Mouse (Mus musculus) limb, embryonic 11.5 days (tissue): ENCODE results near the gene Mrpl16. TPM values are rescaled to one million over a fixed set of nuclear protein-coding genes. Genes with fewer than 3 reads are reported as not detected.

Experiments used
- ATAC-seq: fragments of 200-750 bp; cut with Nextera tagmentation; 2 replicates; pipeline ENCODE4 v1.8.0; 2017; ENCODE audit warnings: low read depth; ENCODE audit not compliant: insufficient number of reproducible peaks, low FRiP score, low TSS enrichment
- DNase-seq: peaks from one replicate; pipeline ENCODE4 v3.0.0-alpha.2; 2015; ENCODE audit warnings: low spot score
- H3K27ac ChIP-seq: fragments of 300-500 bp; sonication (generic); replicated peaks from 2 replicates; pipeline ENCODE4 v1.5.1; 2014; ENCODE audit warnings: low read depth, mild to moderate bottlenecking, low read length
- H3K27me3 ChIP-seq: fragments of 300-500 bp; sonication (generic); 2 replicates; pipeline ENCODE4 v1.6.1; 2014; ENCODE audit warnings: mild to moderate bottlenecking, low read length, mixed read lengths; ENCODE audit not compliant: control insufficient read depth, insufficient read depth
- H3K36me3 ChIP-seq: fragments of 300-500 bp; sonication (generic); 2 replicates; pipeline ENCODE4 v1.6.1; 2014; ENCODE audit warnings: mild to moderate bottlenecking, low read length, moderate library complexity, mixed read lengths; ENCODE audit not compliant: control insufficient read depth, insufficient read depth
- H3K4me1 ChIP-seq: fragments of 300-500 bp; sonication (generic); 2 replicates; pipeline ENCODE4 v1.6.1; 2014; ENCODE audit warnings: low read length, mixed read lengths; ENCODE audit not compliant: control insufficient read depth, insufficient read depth
- H3K4me2 ChIP-seq: fragments of 300-500 bp; sonication (generic); 2 replicates; pipeline ENCODE4 v1.6.1; 2014; ENCODE audit warnings: low read depth, mild to moderate bottlenecking, moderate library complexity; ENCODE audit not compliant: severe bottlenecking
- H3K4me3 ChIP-seq: fragments of 300-500 bp; sonication (generic); 2 replicates; pipeline ENCODE4 v1.5.1; 2014; ENCODE audit warnings: low read depth, low read length
- H3K9ac ChIP-seq: fragments of 300-500 bp; sonication (generic); 2 replicates; pipeline ENCODE4 v1.6.1; 2014; ENCODE audit warnings: mild to moderate bottlenecking, low read length
- H3K9me3 ChIP-seq: fragments of 300-500 bp; sonication (generic); 2 replicates; pipeline ENCODE4 v1.6.1; 2016; ENCODE audit warnings: low read length; ENCODE audit not compliant: control insufficient read depth
- WGBS: fragments of 180-500 bp; shearing (Covaris S2); extraction: QIAGEN DNeasy Blood & Tissue Kit; methylation state at CpG from one replicate; pipeline ENCODE4 v1.1.7; 2014; 5-methylcytosine and 5-hydroxymethylcytosine counted together
- polyA plus RNA-seq: library from polyadenylated mRNA; unstranded; fragments of >200 nt; fragmentation: Nextera tagmentation; extraction: Ambion mirVana; gene quantifications from 2 replicates; pipeline ENCODE4 v1.2.1, GENCODE M21; 2014

Mrpl16 gene
- polyA plus RNA-seq, 1 experiment from 2014 or later: 54.5 TPM

- 75% methylated on average over 5 of the region's 5 CpGs for WGBS
- ATAC-seq: no peak
- no peaks in the 10 kb centered on the region for H3K9me3 ChIP-seq
- no peaks in the 10 kb centered on the region for H3K27me3 ChIP-seq
- no peak overlapping the region for H3K4me3 ChIP-seq
- DNase-seq: no peak
- no peak overlapping the region for H3K4me2 ChIP-seq
- no peaks in the 10 kb centered on the region for H3K36me3 ChIP-seq
- no peak overlapping the region for H3K9ac ChIP-seq
- no peaks in the 10 kb centered on the region for H3K4me1 ChIP-seq
- H3K27ac ChIP-seq: no peak overlapping the region
Measured at GRCm38 (mm10) chr19:11810003-11810758, 40.0 kb downstream of the Mrpl16 start.

DNA sequence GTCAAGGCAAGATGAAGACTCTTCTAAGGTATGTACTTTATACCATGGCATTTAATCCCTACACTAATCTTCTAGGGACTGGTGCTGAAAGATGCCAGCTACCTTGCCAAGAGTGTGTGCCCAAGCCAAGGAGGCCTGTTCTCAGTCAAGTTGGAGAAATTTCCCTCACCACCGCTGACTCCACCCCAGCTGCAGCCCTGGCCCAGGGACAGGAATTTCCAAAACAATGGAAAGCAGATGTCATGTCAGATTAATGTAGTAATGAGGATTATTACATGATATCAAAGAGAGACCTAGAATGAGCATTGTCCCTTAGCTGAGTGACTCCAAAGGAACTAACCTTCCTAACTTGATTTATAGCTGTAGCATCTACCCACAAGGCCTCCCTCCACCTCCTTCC lies 40.7 kb downstream of the Mrpl16 start:
- H3K4me3 ChIP-seq: no peak overlapping the region
- no peaks in the 10 kb centered on the region for H3K9me3 ChIP-seq
- H3K9ac ChIP-seq: no peak overlapping the region
- H3K4me2 ChIP-seq: no peak overlapping the region
- H3K36me3 ChIP-seq: no peaks in the 10 kb centered on the region
- ATAC-seq (no peak), DNase-seq (no peak)
- no peak overlapping the region for H3K27ac ChIP-seq
- no peaks in the 10 kb centered on the region for H3K27me3 ChIP-seq
- no peaks in the 10 kb centered on the region for H3K4me1 ChIP-seq
- 85% methylated on average over 1 of the region's 1 CpGs for WGBS

- H3K36me3 ChIP-seq: no peaks in the 10 kb centered on the region
- ATAC-seq (no peak), DNase-seq (no peak)
- H3K4me2 ChIP-seq: no peak overlapping the region
- no peaks in the 10 kb centered on the region for H3K4me1 ChIP-seq
- H3K27ac ChIP-seq: no peak overlapping the region
- H3K9ac ChIP-seq: no peak overlapping the region
- WGBS: 68% methylated on average over 5 of the region's 5 CpGs
- peaks cover 8% of the 10 kb centered on the region for H3K27me3 ChIP-seq
- H3K4me3 ChIP-seq: no peak overlapping the region
- no peaks in the 10 kb centered on the region for H3K9me3 ChIP-seq
Measured at GRCm38 (mm10) chr19:11811688-11812365, 41.6 kb downstream of the Mrpl16 start.

DNA sequence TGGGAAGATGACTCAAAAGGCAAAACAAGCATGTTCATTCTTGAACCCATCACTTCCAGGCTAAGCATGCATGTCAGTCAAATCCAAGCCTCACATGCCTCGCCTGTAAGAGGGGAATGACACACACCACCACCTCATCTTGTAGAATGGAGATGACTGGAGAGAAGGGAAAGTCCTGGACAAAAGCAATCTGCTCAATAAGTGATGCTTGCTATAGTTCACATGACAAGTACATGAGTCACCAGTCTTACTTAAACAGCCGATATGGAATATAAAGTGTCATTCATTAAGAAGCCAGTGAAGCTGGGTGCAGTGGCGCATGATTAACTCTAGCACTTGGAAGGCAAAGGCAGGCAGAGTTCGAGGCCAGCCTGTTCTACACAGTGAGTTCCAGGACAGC lies 42.9 kb downstream of the Mrpl16 start:
- 79% methylated on average over 4 of the region's 4 CpGs for WGBS
- Histone ChIP-seq H3K9me3 (no peaks in the 10 kb centered on the region), H3K27ac (no peak overlapping the region), H3K4me1 (no peaks in the 10 kb centered on the region), H3K27me3 (peaks cover 19% of the 10 kb centered on the region), H3K4me2 (no peak overlapping the region), H3K36me3 (no peaks in the 10 kb centered on the region), H3K4me3 (no peak overlapping the region), H3K9ac (no peak overlapping the region)
- ATAC-seq (no peak), DNase-seq (no peak)

DNA sequence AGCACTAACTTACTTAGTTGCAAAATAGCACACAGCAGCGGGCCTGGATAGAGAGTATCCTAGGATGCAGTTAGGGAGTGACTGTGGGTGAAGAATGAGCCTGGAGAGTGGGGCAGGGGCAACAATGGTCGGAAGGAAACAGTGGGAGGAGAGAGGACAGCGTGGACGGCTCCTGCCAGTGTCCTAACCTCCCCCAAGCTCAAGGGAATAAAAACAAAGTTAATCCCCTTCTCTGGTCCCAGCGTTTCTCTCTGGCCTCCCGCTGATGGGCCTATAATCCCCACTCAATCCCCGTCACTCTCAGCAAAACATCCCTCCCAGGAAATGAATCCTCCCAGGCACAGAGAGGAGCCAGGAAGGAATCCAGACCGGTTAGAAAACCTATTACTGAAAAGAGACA lies 43.5 kb downstream of the Mrpl16 start:
- no peak overlapping the region for H3K4me3 ChIP-seq
- no peak overlapping the region for H3K27ac ChIP-seq
- no peak overlapping the region for H3K9ac ChIP-seq
- no peak for DNase-seq
- no peaks in the 10 kb centered on the region for H3K4me1 ChIP-seq
- no peaks in the 10 kb centered on the region for H3K9me3 ChIP-seq
- no peaks in the 10 kb centered on the region for H3K36me3 ChIP-seq
- WGBS: 19% methylated on average over 8 of the region's 8 CpGs
- ATAC-seq: no peak
- H3K4me2 ChIP-seq: no peak overlapping the region
- H3K27me3 ChIP-seq: peaks cover 24% of the 10 kb centered on the region

DNA sequence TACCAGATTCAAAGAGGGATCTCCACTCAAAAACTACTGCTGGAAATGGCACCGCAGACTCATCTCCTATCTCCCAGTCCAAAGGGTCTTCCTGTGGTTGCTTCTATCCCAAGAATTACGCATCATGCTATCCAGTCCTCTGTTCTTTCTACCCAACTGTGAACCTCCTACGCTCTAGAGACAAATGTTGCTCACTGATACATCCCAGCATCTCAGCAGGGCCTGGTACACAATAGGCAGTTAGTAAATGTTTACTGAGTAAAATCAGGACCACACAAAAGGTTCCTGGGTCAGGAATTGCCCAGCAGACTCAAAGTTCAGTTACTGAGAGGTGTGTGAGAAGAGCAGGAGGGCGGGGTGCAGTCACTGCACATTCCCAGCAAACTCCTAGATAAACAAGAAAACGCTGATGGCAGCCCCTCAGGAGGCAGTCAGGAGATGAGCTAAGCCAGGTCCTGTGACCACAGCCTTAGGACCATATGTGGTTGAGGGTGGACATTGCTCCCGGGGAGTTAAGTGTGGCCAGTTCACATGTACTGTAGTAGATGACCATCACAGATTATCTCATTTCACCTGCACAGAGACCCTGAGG lies 44.6 kb downstream of the Mrpl16 start:
- no peak overlapping the region for H3K4me3 ChIP-seq
- DNase-seq (no peak), ATAC-seq (no peak)
- H3K4me2 ChIP-seq: no peak overlapping the region
- H3K9me3 ChIP-seq: no peaks in the 10 kb centered on the region
- H3K36me3 ChIP-seq: no peaks in the 10 kb centered on the region
- WGBS: 77% methylated on average over 6 of the region's 6 CpGs
- peaks cover 35% of the 10 kb centered on the region for H3K27me3 ChIP-seq
- no peaks in the 10 kb centered on the region for H3K4me1 ChIP-seq
- H3K27ac ChIP-seq: no peak overlapping the region
- no peak overlapping the region for H3K9ac ChIP-seq

- no peaks in the 10 kb centered on the region for H3K36me3 ChIP-seq
- no peak overlapping the region for H3K27ac ChIP-seq
- peaks cover 37% of the 10 kb centered on the region for H3K27me3 ChIP-seq
- WGBS: 13% methylated on average over 6 of the region's 6 CpGs
- no peak overlapping the region for H3K4me2 ChIP-seq
- ATAC-seq: no peak
- H3K4me1 ChIP-seq: no peaks in the 10 kb centered on the region
- H3K9me3 ChIP-seq: no peaks in the 10 kb centered on the region
- H3K9ac ChIP-seq: no peak overlapping the region
- no peak for DNase-seq
- no peak overlapping the region for H3K4me3 ChIP-seq
Measured at GRCm38 (mm10) chr19:11816706-11817105, 46.5 kb downstream of the Mrpl16 start.

DNA sequence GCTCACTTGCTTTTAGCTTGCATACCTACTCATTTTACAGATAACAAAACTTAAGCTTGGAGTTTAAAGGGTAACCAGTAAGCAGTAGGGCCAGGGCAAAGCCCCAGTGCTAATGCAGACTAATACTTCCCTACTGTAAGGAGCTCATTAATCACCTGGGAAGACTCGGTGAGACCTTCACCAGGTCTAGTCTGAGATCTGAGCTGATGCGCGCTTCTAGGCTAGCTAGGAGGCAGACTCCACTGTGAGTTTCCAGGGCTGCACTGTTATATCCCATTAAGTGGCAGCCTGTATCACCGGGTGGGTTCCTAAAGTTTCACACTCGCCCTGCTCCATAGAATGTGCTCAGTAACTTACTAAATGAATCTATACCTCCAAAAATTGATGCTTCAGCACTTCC lies 47.4 kb downstream of the Mrpl16 start:
- Histone ChIP-seq H3K4me3 (peak overlapping the region; percentile 51; the same call in 1 of the 2 replicates), H3K9me3 (no peaks in the 10 kb centered on the region), H3K27ac (no peak overlapping the region), H3K9ac (no peak overlapping the region), H3K4me1 (no peaks in the 10 kb centered on the region), H3K4me2 (peak overlapping the region; percentile 96; the same call in 1 of the 2 replicates), H3K27me3 (peaks cover 37% of the 10 kb centered on the region), H3K36me3 (no peaks in the 10 kb centered on the region)
- DNase-seq (no peak), ATAC-seq (no peak)
- 4% methylated on average over 5 of the region's 5 CpGs for WGBS
